Mouse (Mus musculus) cerebellum, adult 11-12 months (tissue): Measurements from ENCODE around the gene Cib4.
A peak's percentile ranks its signal among the peaks of the same experiment; 100 is the strongest.

Experiments
- DNase-seq: peaks from one replicate; pipeline ENCODE4 v3.0.0; 2022

Gene Cib4

GRCm38 (mm10) chr5:30571820-30572219, 26.2 kb upstream of the Cib4 start:
- DNase-seq, result no peak

- DNase-seq, result no peak
Observed at GRCm38 (mm10) chr5:30568479-30568878, 22.8 kb upstream of the Cib4 start.

- DNase-seq, result no peak
Observed at GRCm38 (mm10) chr5:30559986-30560493, 14.4 kb upstream of the Cib4 start.

GRCm38 (mm10) chr5:30559421-30559820, 13.8 kb upstream of the Cib4 start:
- DNase-seq, result no peak

GRCm38 (mm10) chr5:30556284-30556683, 10.6 kb upstream of the Cib4 start:
- DNase-seq, result no peak

GRCm38 (mm10) chr5:30554981-30555380, 9.3 kb upstream of the Cib4 start:
- no peak for DNase-seq

- no peak for DNase-seq
Observed at GRCm38 (mm10) chr5:30553936-30554335, 8.3 kb upstream of the Cib4 start.

GRCm38 (mm10) chr5:30552006-30552405, 6.4 kb upstream of the Cib4 start:
- no peak for DNase-seq

GRCm38 (mm10) chr5:30551022-30551638, 5.5 kb upstream of the Cib4 start:
- DNase-seq, result no peak

- DNase-seq, result peak; percentile 69
Observed at GRCm38 (mm10) chr5:30550334-30551021, 4.8 kb upstream of the Cib4 start.

GRCm38 (mm10) chr5:30548681-30549080, 3.0 kb upstream of the Cib4 start:
- DNase-seq, result no peak

- no peak for DNase-seq
Observed at GRCm38 (mm10) chr5:30536051-30536570, 9.5 kb downstream of the Cib4 start.

- no peak for DNase-seq
Observed at GRCm38 (mm10) chr5:30534637-30535036, 11.0 kb downstream of the Cib4 start.

- no peak for DNase-seq
Observed at GRCm38 (mm10) chr5:30528906-30529305, 16.7 kb downstream of the Cib4 start.

- no peak for DNase-seq
Observed at GRCm38 (mm10) chr5:30527129-30527528, 18.5 kb downstream of the Cib4 start.

GRCm38 (mm10) chr5:30525920-30526836, 19.5 kb downstream of the Cib4 start:
- no peak for DNase-seq

GRCm38 (mm10) chr5:30524213-30524612, 21.4 kb downstream of the Cib4 start:
- DNase-seq, result no peak

GRCm38 (mm10) chr5:30523131-30523530, 22.5 kb downstream of the Cib4 start:
- DNase-seq, result no peak

GRCm38 (mm10) chr5:30522406-30522805, 23.2 kb downstream of the Cib4 start:
- DNase-seq, result no peak

GRCm38 (mm10) chr5:30520214-30520732, 25.4 kb downstream of the Cib4 start:
- no peak for DNase-seq

GRCm38 (mm10) chr5:30519494-30519893, 26.1 kb downstream of the Cib4 start:
- DNase-seq, result no peak

GRCm38 (mm10) chr5:30518547-30518946, 27.1 kb downstream of the Cib4 start:
- no peak for DNase-seq

- DNase-seq, result no peak
Observed at GRCm38 (mm10) chr5:30518108-30518507, 27.5 kb downstream of the Cib4 start.
